28 mouse cellular contexts compared by ENCODE assay signal in the genomic region with DNA sequence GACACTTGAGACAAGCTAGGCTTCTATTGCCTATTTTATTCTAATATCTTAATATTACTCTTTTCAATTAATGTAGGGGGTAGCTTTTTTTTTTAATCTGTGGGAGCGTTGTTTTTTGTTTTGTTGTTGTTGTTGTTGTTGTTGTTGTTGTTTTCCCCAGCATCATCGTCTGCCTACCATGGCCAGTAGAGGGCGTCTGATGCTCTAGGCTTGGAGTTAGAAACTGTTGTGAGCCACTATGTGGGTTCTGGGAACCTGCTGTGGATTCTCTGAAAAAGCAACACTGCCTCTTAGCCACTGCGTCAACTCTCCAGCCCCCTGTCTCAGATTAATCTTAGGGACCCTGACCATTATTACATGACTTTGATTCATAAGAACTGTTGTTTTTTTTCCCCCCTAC.
DNase-seq lines count a peak whose midpoint lies in the region; ATAC-seq and TF ChIP-seq lines count a peak whose summit lies in the region.
"Had no signal": no experiment of that assay in that cellular context is flagged by ENCODE, and none has a peak within 500 bp of the region (broad histone marks: within the 10 kb centered on the region; RNA-seq: fewer than 3 reads in every experiment).

No protein-coding gene starts in this region.

- TF ChIP-seq EP300 in heart, adult 2 months (IDR thresholded peaks at IDR 0.05; ENCODE audit: insufficient read depth, low read depth, low read length) = no peak

- no peak for ATAC-seq in midbrain, postnatal 0 days (ENCODE audit: low FRiP score)
- no peak for ATAC-seq in midbrain, embryonic 14.5 days (ENCODE audit: low FRiP score, low TSS enrichment)
- ATAC-seq in liver, embryonic 12.5 days = no peak
- ATAC-seq: forebrain, embryonic 16.5 days had no signal

- WGBS in heart, adult 2 months = 82% methylated on average over 4 of the region's 4 CpGs
- WGBS in midbrain, postnatal 0 days = 92% methylated on average over 4 of the region's 4 CpGs
- 93% methylated on average over 4 of the region's 4 CpGs for WGBS in midbrain, embryonic 14.5 days
- WGBS in embryonic facial prominence, embryonic 10.5 days = 86% methylated on average over 4 of the region's 4 CpGs
- 64% methylated on average over 4 of the region's 4 CpGs for WGBS in liver, embryonic 12.5 days (ENCODE audit: insufficient replicate concordance)

- no peaks in the 10 kb centered on the region for H3K9me3 ChIP-seq in midbrain, postnatal 0 days (ENCODE audit: low read length)
- H3K9me3 ChIP-seq in midbrain, embryonic 14.5 days (ENCODE audit: control insufficient read depth, low read length) = no peaks in the 10 kb centered on the region
- no peaks in the 10 kb centered on the region for H3K9me3 ChIP-seq in embryonic facial prominence, embryonic 10.5 days
- H3K9me3 ChIP-seq in liver, embryonic 12.5 days (replicated peaks) = 0 out of 2 replicates have a peak, but pooled peaks cover 3% of the 10 kb centered on the region
- H3K9me3 ChIP-seq: embryonic facial prominence, embryonic 13.5 days; forebrain, embryonic 10.5 days; heart, embryonic 12.5 days; hindbrain, embryonic 15.5 days; liver, embryonic 15.5 days; lung, embryonic 15.5 days; neural tube, embryonic 15.5 days had no signal

- H3K79me2 ChIP-seq in heart, adult 2 months (replicated peaks; ENCODE audit: control insufficient read depth, insufficient read depth, low read length) = no peaks in the 10 kb centered on the region

- no peak overlapping the region for H3K4me2 ChIP-seq in midbrain, postnatal 0 days (ENCODE audit: low read depth, low read length, poor library complexity, severe bottlenecking)
- H3K4me2 ChIP-seq in midbrain, embryonic 14.5 days (ENCODE audit: low read length) = no peak overlapping the region
- no peak overlapping the region for H3K4me2 ChIP-seq in liver, embryonic 12.5 days
- H3K4me2 ChIP-seq: embryonic facial prominence, embryonic 13.5 days; heart, embryonic 12.5 days; hindbrain, embryonic 15.5 days; liver, embryonic 15.5 days; lung, embryonic 15.5 days; midbrain, embryonic 12.5 days; neural tube, embryonic 15.5 days had no signal

- no peak for DNase-seq in heart, adult 2 months
- DNase-seq in heart, adult 8-10 months (ENCODE audit: low spot score) = no peak
- DNase-seq in midbrain, postnatal 0 days (ENCODE audit: low spot score) = no peak
- no peak for DNase-seq in midbrain, embryonic 14.5 days
- peak; percentile 1 for DNase-seq in embryonic facial prominence, embryonic 10.5 days (ENCODE audit: low spot score)
- no peak for DNase-seq in retina, postnatal 1 day
- DNase-seq: adrenal gland, postnatal 14 days; cerebellum, adult 11-12 months; cerebellum, adult 9-11 months; embryo, embryonic 11 days; gastrocnemius, postnatal 10 days; kidney, adult 18-20 months; kidney, postnatal 4 days; liver; right cerebral cortex, adult 18-20 months; thymus, adult 2 months; thymus, postnatal 36 days had no signal

- H3K36me3 ChIP-seq in heart, adult 2 months (ENCODE audit: control insufficient read depth, insufficient read depth, low read length) = no peaks in the 10 kb centered on the region
- no peaks in the 10 kb centered on the region for H3K36me3 ChIP-seq in midbrain, postnatal 0 days (ENCODE audit: insufficient read depth, low read length)
- H3K36me3 ChIP-seq in midbrain, embryonic 14.5 days (ENCODE audit: control insufficient read depth, insufficient read depth, low read length) = no peaks in the 10 kb centered on the region
- no peaks in the 10 kb centered on the region for H3K36me3 ChIP-seq in embryonic facial prominence, embryonic 10.5 days (replicated peaks)
- H3K36me3 ChIP-seq in liver, embryonic 12.5 days = no peaks in the 10 kb centered on the region
- H3K36me3 ChIP-seq: embryonic facial prominence, embryonic 13.5 days; forebrain, embryonic 10.5 days; heart, embryonic 12.5 days; hindbrain, embryonic 15.5 days; liver, embryonic 15.5 days; lung, embryonic 15.5 days; midbrain, embryonic 12.5 days; neural tube, embryonic 15.5 days had no signal

- 0 out of 2 replicates have a peak, but pooled peaks have one; percentile 3 for TF ChIP-seq CTCF in heart, adult 2 months (IDR thresholded peaks at IDR 0.05)
- TF ChIP-seq CTCF in midbrain, postnatal 0 days (IDR thresholded peaks at IDR 0.05) = 0 out of 2 replicates have a peak, but pooled peaks have one; percentile 19

- H3K4me1 ChIP-seq in heart, adult 2 months (ENCODE audit: control insufficient read depth, insufficient read depth, low read length) = no peaks in the 10 kb centered on the region
- no peaks in the 10 kb centered on the region; the same call in 1 of the 2 replicates for H3K4me1 ChIP-seq in midbrain, postnatal 0 days (ENCODE audit: insufficient read depth, low read length)
- peaks cover 22% of the 10 kb centered on the region for H3K4me1 ChIP-seq in midbrain, embryonic 14.5 days (ENCODE audit: control insufficient read depth, insufficient read depth, low read length)
- peaks cover 30% of the 10 kb centered on the region for H3K4me1 ChIP-seq in embryonic facial prominence, embryonic 10.5 days
- no peaks in the 10 kb centered on the region for H3K4me1 ChIP-seq in liver, embryonic 12.5 days
- H3K4me1 ChIP-seq: liver, embryonic 15.5 days; lung, embryonic 15.5 days; megakaryocyte, embryonic 14.5 days had no signal

- H3K9ac ChIP-seq in heart, adult 2 months (ENCODE audit: low read depth, low read length) = no peak overlapping the region
- no peak overlapping the region for H3K9ac ChIP-seq in midbrain, postnatal 0 days (replicated peaks; ENCODE audit: low read length, poor library complexity, severe bottlenecking)
- no peak overlapping the region for H3K9ac ChIP-seq in midbrain, embryonic 14.5 days (replicated peaks; ENCODE audit: low read length)
- no peak overlapping the region for H3K9ac ChIP-seq in liver, embryonic 12.5 days
- H3K9ac ChIP-seq: embryonic facial prominence, embryonic 13.5 days; heart, embryonic 12.5 days; hindbrain, embryonic 15.5 days; liver, embryonic 15.5 days; lung, embryonic 15.5 days; midbrain, embryonic 12.5 days; neural tube, embryonic 15.5 days had no signal

- no peak overlapping the region for H3K4me3 ChIP-seq in heart, adult 2 months
- H3K4me3 ChIP-seq in midbrain, postnatal 0 days (ENCODE audit: low read depth, low read length) = no peak overlapping the region
- H3K4me3 ChIP-seq in midbrain, embryonic 14.5 days (replicated peaks; ENCODE audit: low read depth, low read length) = no peak overlapping the region
- H3K4me3 ChIP-seq in embryonic facial prominence, embryonic 10.5 days = no peak overlapping the region
- H3K4me3 ChIP-seq in liver, embryonic 12.5 days = no peak overlapping the region
- H3K4me3 ChIP-seq: embryonic facial prominence, embryonic 13.5 days; forebrain, embryonic 10.5 days; heart, embryonic 12.5 days; hindbrain, embryonic 15.5 days; liver, embryonic 15.5 days; lung, embryonic 15.5 days; megakaryocyte, embryonic 14.5 days; midbrain, embryonic 12.5 days; neural tube, embryonic 15.5 days had no signal

- no peak overlapping the region for H3K27ac ChIP-seq in heart, adult 2 months
- no peak overlapping the region for H3K27ac ChIP-seq in midbrain, postnatal 0 days (ENCODE audit: low read depth, low read length)
- H3K27ac ChIP-seq in midbrain, embryonic 14.5 days (replicated peaks; ENCODE audit: low read depth, low read length) = no peak overlapping the region
- H3K27ac ChIP-seq in embryonic facial prominence, embryonic 10.5 days (replicated peaks) = no peak overlapping the region
- no peak overlapping the region for H3K27ac ChIP-seq in liver, embryonic 12.5 days
- H3K27ac ChIP-seq: embryonic facial prominence, embryonic 13.5 days; forebrain, embryonic 10.5 days; hindbrain, embryonic 15.5 days; liver, embryonic 15.5 days; lung, embryonic 15.5 days; midbrain, embryonic 12.5 days; neural tube, embryonic 15.5 days had no signal

- TF ChIP-seq POLR2A in heart, adult 2 months (IDR thresholded peaks at IDR 0.05; ENCODE audit: insufficient read depth, low read depth, low read length) = no peak

- H3K27me3 ChIP-seq in heart, adult 2 months (ENCODE audit: control insufficient read depth, insufficient read depth, low read length) = no peaks in the 10 kb centered on the region
- H3K27me3 ChIP-seq in midbrain, postnatal 0 days (ENCODE audit: insufficient read depth, low read length) = no peaks in the 10 kb centered on the region
- no peaks in the 10 kb centered on the region for H3K27me3 ChIP-seq in midbrain, embryonic 14.5 days (ENCODE audit: control insufficient read depth, insufficient read depth, low read length)
- H3K27me3 ChIP-seq in embryonic facial prominence, embryonic 10.5 days (replicated peaks; ENCODE audit: low read depth, poor library complexity, severe bottlenecking) = no peaks in the 10 kb centered on the region; the same call in 1 of the 2 replicates
- no peaks in the 10 kb centered on the region for H3K27me3 ChIP-seq in liver, embryonic 12.5 days (replicated peaks)
- H3K27me3 ChIP-seq: embryonic facial prominence, embryonic 13.5 days; heart, embryonic 12.5 days; hindbrain, embryonic 15.5 days; liver, embryonic 15.5 days; megakaryocyte, embryonic 14.5 days; midbrain, embryonic 12.5 days; neural tube, embryonic 15.5 days had no signal

- intact Hi-C loops in heart, adult 2 months (cut with DNase I) = no loop called here
